Mouse (Mus musculus) kidney, postnatal 25 days (tissue): ENCODE data around the gene Gm2916.
"Not testable (repeated sequence)": the region's sequence is repeated elsewhere in the genome, so short reads cannot be mapped to it uniquely, and the experiment has no call there.

Experiments used
- DNase-seq, 2 experiments: peaks; one replicate each; pipeline ENCODE4 v3.0.0; 2021; ENCODE audit warnings: mixed read lengths in 2 of 2

Gm2916 gene

GRCm38 (mm10) chr14:3883872-3884271 is at the start of gene Gm2916:
Gm2916 (plus strand) TSS chr14:3884172.
- not testable (repeated sequence) for DNase-seq

DNA sequence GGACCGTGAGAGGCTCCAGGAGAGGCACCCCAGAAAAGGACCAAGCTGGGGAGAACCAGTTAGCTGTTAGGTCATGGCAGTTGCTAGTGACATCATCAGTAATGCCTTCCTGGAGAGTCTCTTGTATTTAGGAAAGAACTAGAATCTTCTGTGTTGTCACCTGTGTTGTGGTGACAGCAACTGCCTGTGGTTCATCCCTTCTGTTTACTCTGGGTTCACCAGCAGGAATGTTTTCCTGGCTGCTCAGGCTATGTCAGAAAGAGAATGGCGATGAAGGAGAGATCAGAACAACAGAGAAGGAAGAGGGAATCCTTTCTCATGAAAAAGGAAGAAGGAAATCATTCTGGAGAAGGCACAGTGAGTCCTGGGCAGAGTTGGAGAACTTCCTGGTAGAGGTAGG is 38.0 kb upstream of the Gm2916 start, which contains the start of gene Gm3033:
Gene Gm3033 (plus strand): TSS at position 301 of the 400 bp plus-strand sequence.
- DNase-seq: not testable (repeated sequence)

GRCm38 (mm10) chr14:3931456-3931855 is 47.5 kb downstream of the Gm2916 start, which contains the start of gene Gm3029:
Gm3029 (plus strand) TSS chr14:3931756.
- not testable (repeated sequence) for DNase-seq

DNA sequence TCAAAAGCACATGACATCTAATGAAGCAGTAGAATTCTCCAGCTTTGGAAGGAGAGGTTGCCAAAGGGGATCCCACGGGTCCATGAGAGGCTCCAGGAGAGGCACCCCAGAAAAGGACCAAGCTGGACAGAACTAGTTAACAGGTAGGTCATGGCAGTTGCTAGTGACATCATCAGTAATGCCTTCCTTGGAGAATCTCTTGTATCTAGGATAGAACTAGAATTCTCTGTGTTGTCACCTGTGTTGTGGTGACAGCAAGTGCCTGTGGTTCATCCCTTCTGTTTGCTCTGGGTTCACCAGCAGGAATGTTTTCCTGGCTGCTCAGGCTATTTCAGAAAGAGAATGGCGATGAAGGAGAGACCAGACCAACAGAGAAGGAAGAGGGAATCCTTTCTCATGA is 79.3 kb downstream of the Gm2916 start, which contains the start of gene Gm3095:
Gene Gm3095 (plus strand): TSS at position 301 of the 400 bp plus-strand sequence.
- not testable (repeated sequence) for DNase-seq
